Mouse (Mus musculus) thymus, adult 2 months (tissue): ENCODE measurements at regions not wholly inside any gene's neighbourhood (a gene's known extent, or its start where the extent isn't known, plus 50 kb on each side); places are given as distances from the start of the nearest gene placed in this dataset.

Experiments
- DNase-seq: peaks from one replicate; pipeline ENCODE4 v3.0.0; 2021
- H3K27ac ChIP-seq: fragments of 200-500 bp; 2 replicates; pipeline ENCODE4 v1.5.1; 2012; ENCODE audit warnings: low read length, control low read depth; ENCODE audit not compliant: control insufficient read depth, insufficient read depth
- H3K27me3 ChIP-seq: fragments of 200-500 bp; 2 replicates; pipeline ENCODE4 v1.6.1; 2012; ENCODE audit warnings: mild to moderate bottlenecking, low read length, moderate library complexity, mixed read lengths; ENCODE audit not compliant: control insufficient read depth, insufficient read depth
- H3K36me3 ChIP-seq: fragments of 200-500 bp; 2 replicates; pipeline ENCODE4 v1.6.1; 2012; ENCODE audit warnings: mild to moderate bottlenecking, low read length, moderate library complexity; ENCODE audit not compliant: control insufficient read depth, insufficient read depth
- H3K4me1 ChIP-seq: fragments of 200-500 bp; replicated peaks from 2 replicates; pipeline ENCODE4 v1.6.1; 2012; ENCODE audit warnings: low read length; ENCODE audit not compliant: control insufficient read depth, insufficient read depth
- H3K4me3 ChIP-seq: fragments of 200-500 bp; 2 replicates; pipeline ENCODE4 v1.5.1; 2012; ENCODE audit warnings: mild to moderate bottlenecking, low read length, control low read depth, moderate library complexity; ENCODE audit not compliant: control insufficient read depth, insufficient read depth
- CTCF ChIP-seq: fragments of 200-500 bp; IDR thresholded peaks from 2 replicates; pipeline ENCODE4 v1.5.1; 2012; ENCODE audit warnings: mild to moderate bottlenecking, control low read depth, low read length, moderate library complexity, borderline replicate concordance; ENCODE audit not compliant: control insufficient read depth, poor library complexity, insufficient read depth; ENCODE audit errors: extremely low read depth
- POLR2A ChIP-seq: fragments of 200-500 bp; IDR thresholded peaks from 2 replicates; pipeline ENCODE4 v1.6.1; 2012; ENCODE audit warnings: mild to moderate bottlenecking, low read length, control low read depth, moderate library complexity; ENCODE audit not compliant: control insufficient read depth, poor library complexity, insufficient read depth; ENCODE audit errors: extremely low read depth
- WGBS: fragments of 180-500 bp; shearing (Covaris S2); methylation state at CpG from one replicate; pipeline ENCODE4 v1.1.7; 2018; 5-methylcytosine and 5-hydroxymethylcytosine counted together

GRCm38 (mm10) chr16:9279726-9280125, 449.8 kb downstream of the 1810013L24Rik start:
- Histone ChIP-seq H3K27me3 (no peaks in the 10 kb centered on the region), H3K36me3 (no peaks in the 10 kb centered on the region), H3K27ac (no peak overlapping the region), H3K4me1 (no peaks in the 10 kb centered on the region), H3K4me3 (no peak overlapping the region)
- no peak for DNase-seq
- WGBS: 77% methylated on average over 6 of the region's 6 CpGs
- TF ChIP-seq CTCF (no peak), POLR2A (no peak)

GRCm38 (mm10) chr16:9280431-9280830, 450.5 kb downstream of the 1810013L24Rik start:
- Histone ChIP-seq H3K27ac (no peak overlapping the region), H3K27me3 (no peaks in the 10 kb centered on the region), H3K4me3 (no peak overlapping the region), H3K4me1 (no peaks in the 10 kb centered on the region), H3K36me3 (no peaks in the 10 kb centered on the region)
- WGBS: 78% methylated on average over 4 of the region's 4 CpGs
- TF ChIP-seq CTCF: no peak
- no peak for TF ChIP-seq POLR2A
- no peak for DNase-seq

- H3K27ac ChIP-seq: no peak overlapping the region
- WGBS: 40% methylated on average over 5 of the region's 5 CpGs
- no peaks in the 10 kb centered on the region for H3K4me1 ChIP-seq
- no peak for DNase-seq
- H3K36me3 ChIP-seq: no peaks in the 10 kb centered on the region
- no peaks in the 10 kb centered on the region for H3K27me3 ChIP-seq
- no peak overlapping the region for H3K4me3 ChIP-seq
- no peak for TF ChIP-seq CTCF
Measured at GRCm38 (mm10) chr16:9280931-9281330, 451.0 kb downstream of the 1810013L24Rik start.

- DNase-seq: no peak
- no peaks in the 10 kb centered on the region for H3K27me3 ChIP-seq
- no peaks in the 10 kb centered on the region for H3K36me3 ChIP-seq
- no peak overlapping the region for H3K27ac ChIP-seq
- H3K4me3 ChIP-seq: no peak overlapping the region
- H3K4me1 ChIP-seq: no peaks in the 10 kb centered on the region
- TF ChIP-seq CTCF (no peak), POLR2A (no peak)
- 69% methylated on average over 3 of the region's 3 CpGs for WGBS
Measured at GRCm38 (mm10) chr16:9284423-9284822, 454.5 kb downstream of the 1810013L24Rik start.

- no peaks in the 10 kb centered on the region for H3K36me3 ChIP-seq
- H3K4me1 ChIP-seq: no peaks in the 10 kb centered on the region
- H3K27ac ChIP-seq: no peak overlapping the region
- H3K4me3 ChIP-seq: no peak overlapping the region
- no peaks in the 10 kb centered on the region for H3K27me3 ChIP-seq
- no peak for DNase-seq
- TF ChIP-seq CTCF (no peak), POLR2A (no peak)
- 95% methylated on average over 1 of the region's 1 CpGs for WGBS
Measured at GRCm38 (mm10) chr16:9285921-9286320, 456.0 kb downstream of the 1810013L24Rik start.

- Histone ChIP-seq H3K36me3 (no peaks in the 10 kb centered on the region), H3K27ac (no peak overlapping the region), H3K4me3 (no peak overlapping the region), H3K4me1 (no peaks in the 10 kb centered on the region), H3K27me3 (no peaks in the 10 kb centered on the region)
- DNase-seq: no peak
- WGBS: 82% methylated on average over 6 of the region's 6 CpGs
- no peak for TF ChIP-seq CTCF
- no peak for TF ChIP-seq POLR2A
Measured at GRCm38 (mm10) chr16:9287557-9287956, 457.7 kb downstream of the 1810013L24Rik start.

GRCm38 (mm10) chr16:9291356-9292020, 461.6 kb downstream of the 1810013L24Rik start:
- H3K4me1 ChIP-seq: no peaks in the 10 kb centered on the region
- H3K36me3 ChIP-seq: no peaks in the 10 kb centered on the region
- 62% methylated on average over 4 of the region's 4 CpGs for WGBS
- DNase-seq: no peak
- H3K4me3 ChIP-seq: no peak overlapping the region
- no peak for TF ChIP-seq CTCF
- TF ChIP-seq POLR2A: no peak
- no peaks in the 10 kb centered on the region for H3K27me3 ChIP-seq
- no peak overlapping the region for H3K27ac ChIP-seq
